Mouse (Mus musculus): ENCODE measurements at regions not wholly inside any gene's neighbourhood (a gene's known extent, or its start where the extent isn't known, plus 50 kb on each side); places are given as distances from the start of the nearest gene placed in this dataset.
A peak's percentile ranks its signal among the peaks of the same experiment; 100 is the strongest.

DNA sequence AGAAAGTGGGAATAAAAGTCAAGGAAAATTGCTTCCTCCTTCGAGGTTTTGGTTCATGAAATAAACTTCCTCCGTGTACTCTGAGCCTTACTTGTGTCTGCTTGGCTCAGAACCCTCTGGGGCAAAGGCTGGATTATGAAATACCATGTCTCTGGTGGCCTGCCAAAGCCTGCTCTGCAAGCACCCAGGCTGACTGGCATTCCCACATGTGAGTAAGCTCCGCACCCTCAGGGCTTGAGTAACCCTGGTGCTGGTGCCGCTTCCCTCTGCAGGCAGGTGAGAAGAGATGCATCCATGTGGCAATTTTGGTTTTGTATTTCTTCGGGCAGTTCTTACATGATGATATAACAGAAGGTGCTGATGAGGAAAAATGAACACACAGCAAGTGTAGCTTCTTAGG lies 66.0 kb downstream of the Nr2f2 start:
- peak; percentile 38 to 54 for DNase-seq
- intact Hi-C loops (cut with DNase I): no loop called here

- intact Hi-C loops (cut with DNase I): no loop called here
- no peak for DNase-seq
Measured at GRCm38 (mm10) chr7:70291431-70291830, 75.1 kb downstream of the Nr2f2 start.

- intact Hi-C loops (cut with DNase I): no loop called here
- no peak for DNase-seq
Measured at GRCm38 (mm10) chr7:70290733-70291320, 75.7 kb downstream of the Nr2f2 start.

GRCm38 (mm10) chr7:70290277-70290676 lies 76.3 kb downstream of the Nr2f2 start:
- no peak for DNase-seq
- intact Hi-C loops (cut with DNase I): no loop called here

- DNase-seq: no peak
- intact Hi-C loops (cut with DNase I): loop anchor here (5.0 kb wide), 1 partner anchor 44 kb away; no protein-coding TSS in a partner anchor
Measured at GRCm38 (mm10) chr7:70288621-70289020, 77.9 kb downstream of the Nr2f2 start.

GRCm38 (mm10) chr7:70287891-70288421 lies 78.6 kb downstream of the Nr2f2 start:
- DNase-seq: no peak
- intact Hi-C loops (cut with DNase I): loop anchor here (5.0 kb wide), 1 partner anchor 44 kb away; no protein-coding TSS in a partner anchor

DNA sequence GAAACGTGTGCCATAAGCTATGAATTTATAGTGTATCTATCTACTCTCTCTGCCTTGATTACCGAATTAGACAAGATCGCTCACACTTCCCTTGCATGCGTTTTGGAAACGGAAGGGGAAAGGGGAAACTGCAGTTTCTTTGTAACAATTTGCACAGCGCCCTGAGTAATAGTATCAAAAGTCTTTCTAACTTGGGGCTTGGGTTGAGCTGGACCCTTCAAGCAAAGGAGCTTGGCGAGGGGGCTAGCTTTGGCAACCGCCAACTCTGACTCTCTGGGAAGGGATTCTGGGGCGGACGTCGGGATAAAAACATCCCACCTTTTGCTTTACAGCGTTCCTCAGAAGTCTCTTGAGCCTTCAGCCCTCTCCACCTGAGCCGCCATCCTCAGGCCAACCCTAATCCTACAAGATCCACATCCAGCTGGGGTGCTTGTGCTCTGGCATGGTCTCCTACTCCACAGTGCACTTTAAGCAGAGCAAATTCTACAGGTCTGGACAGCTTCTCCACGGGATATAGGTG lies 79.6 kb downstream of the Nr2f2 start:
- no peak for DNase-seq
- intact Hi-C loops (cut with DNase I): loop anchor here (5.0 kb wide), 1 partner anchor 45 kb away; no protein-coding TSS in a partner anchor

DNA sequence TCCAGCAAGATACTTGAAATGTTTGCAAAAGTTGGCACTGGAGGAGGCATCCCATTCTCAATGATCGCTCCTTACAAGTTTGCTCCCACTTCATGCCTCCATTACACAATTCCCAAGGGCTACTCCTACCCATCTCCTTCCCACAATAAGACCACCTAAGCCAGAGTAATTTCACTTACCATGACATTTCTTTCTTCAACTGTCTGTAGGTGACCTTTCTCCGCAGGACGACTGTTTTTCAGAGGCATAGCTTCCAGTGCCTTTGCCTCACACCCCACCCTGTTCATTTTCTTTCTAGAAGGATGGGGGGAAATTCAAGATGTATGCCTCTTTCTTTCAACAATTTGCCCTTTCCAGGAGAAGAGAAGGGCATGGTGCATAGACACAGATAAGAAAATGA lies 81.2 kb downstream of the Nr2f2 start:
- DNase-seq: no peak
- intact Hi-C loops (cut with DNase I): loop anchor here (5.0 kb wide), 1 partner anchor 47 kb away; no protein-coding TSS in a partner anchor

- intact Hi-C loops (cut with DNase I): no loop called here
- DNase-seq: no peak
Measured at GRCm38 (mm10) chr7:70283836-70284235, 82.7 kb downstream of the Nr2f2 start.

DNA sequence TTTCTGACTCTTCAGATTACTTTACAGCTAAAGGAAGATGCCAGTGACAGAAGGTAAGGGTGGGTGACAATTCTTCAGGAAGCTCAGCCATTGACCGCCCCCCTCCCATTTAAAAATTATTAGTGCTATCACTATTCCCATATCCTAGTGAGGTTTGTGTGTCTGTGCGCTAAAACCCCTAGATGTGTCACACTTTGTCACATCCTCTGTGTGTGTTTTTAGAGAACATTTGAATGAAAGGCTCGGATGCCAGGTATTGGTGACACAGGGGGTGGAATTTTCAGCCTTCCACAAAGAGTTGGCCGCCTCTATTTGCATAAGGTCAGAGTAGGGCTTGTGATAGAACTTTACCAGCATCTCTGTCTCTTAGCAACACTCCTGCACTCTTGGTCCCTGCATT lies 83.4 kb downstream of the Nr2f2 start:
- no peak for DNase-seq
- intact Hi-C loops (cut with DNase I): no loop called here

DNA sequence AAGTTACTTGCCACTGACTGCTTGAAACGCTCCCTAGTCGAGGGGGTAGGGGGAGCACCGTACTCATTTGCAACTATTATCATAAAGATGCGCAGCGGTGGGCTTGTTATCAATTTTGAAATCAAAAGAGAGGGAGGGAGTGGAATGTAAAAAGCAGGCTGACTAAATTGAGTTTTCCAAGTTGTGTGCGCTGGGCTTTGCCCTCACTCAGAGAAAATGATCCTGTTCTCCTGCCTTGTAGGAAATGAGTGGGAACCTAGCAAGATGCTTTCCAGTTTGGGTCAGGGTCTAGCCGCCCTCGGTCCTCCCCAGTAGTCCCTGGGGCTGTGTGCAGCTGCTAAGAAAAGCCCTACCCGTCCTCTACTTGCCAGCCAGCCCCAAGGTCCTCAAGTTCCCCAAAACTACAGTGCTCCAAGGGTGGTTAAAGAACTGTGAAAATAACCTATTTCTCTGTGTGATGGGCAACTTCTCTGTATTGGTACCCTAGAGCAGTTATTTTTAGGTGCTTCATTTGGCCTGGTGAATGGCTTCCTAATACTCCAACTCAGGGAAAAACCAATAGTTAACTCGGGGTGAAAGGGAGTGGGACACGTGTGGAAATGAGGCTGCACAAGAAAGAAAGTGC lies 84.5 kb downstream of the Nr2f2 start:
- intact Hi-C loops (cut with DNase I): no loop called here
- DNase-seq: no peak

- DNase-seq: peak in 1 of 2 experiments; percentile 7
- intact Hi-C loops (cut with DNase I): no loop called here
Measured at GRCm38 (mm10) chr7:70281381-70281750, 85.2 kb downstream of the Nr2f2 start.

DNA sequence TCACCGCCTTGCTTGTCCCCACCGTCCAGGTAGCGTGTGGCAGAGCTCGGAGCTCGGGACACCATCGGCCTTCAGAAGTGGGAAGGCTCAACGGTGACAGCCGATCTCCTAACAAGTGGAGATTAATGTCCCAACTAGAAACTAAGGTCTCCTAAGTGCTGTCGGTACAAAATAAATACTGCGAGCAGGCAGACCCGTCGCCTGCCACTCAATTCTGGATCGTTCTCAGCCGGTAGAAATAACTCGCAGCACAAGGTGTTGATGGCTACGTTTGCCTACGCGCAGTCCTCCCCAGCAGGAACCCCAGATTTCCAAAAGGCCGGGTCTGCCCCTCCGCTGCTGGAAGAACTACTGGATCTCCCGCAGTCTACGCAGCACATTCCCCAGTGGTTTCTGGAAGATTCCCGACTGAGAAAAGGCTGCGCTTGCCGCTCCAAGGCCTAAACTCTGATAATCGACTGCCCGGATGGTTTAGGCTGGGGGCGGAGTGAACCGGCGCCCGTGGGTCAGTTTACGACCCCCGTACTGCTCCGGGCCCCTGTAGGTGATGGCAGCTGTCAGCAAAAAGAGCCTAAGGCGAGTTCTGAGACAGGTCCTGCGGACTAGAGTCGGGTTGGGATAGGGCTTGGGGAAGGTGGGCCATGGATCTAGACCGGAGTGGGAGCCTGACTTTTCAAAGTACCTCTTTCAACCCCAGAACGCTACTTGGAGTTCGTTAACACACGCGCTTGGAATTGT lies 85.7 kb downstream of the Nr2f2 start:
- DNase-seq: peak; percentile 21 to 22
- intact Hi-C loops (cut with DNase I): no loop called here

- intact Hi-C loops (cut with DNase I): no loop called here
- peak in 1 of 2 experiments; percentile 8 for DNase-seq
Measured at GRCm38 (mm10) chr7:70279927-70280642, 86.5 kb downstream of the Nr2f2 start.

GRCm38 (mm10) chr7:70279101-70279500 lies 87.4 kb downstream of the Nr2f2 start:
- DNase-seq: no peak
- intact Hi-C loops (cut with DNase I): no loop called here

GRCm38 (mm10) chr7:70276078-70276477 lies 90.5 kb downstream of the Nr2f2 start:
- intact Hi-C loops (cut with DNase I): no loop called here

GRCm38 (mm10) chr7:70274312-70274711 lies 92.2 kb downstream of the Nr2f2 start:
- intact Hi-C loops (cut with DNase I): no loop called here
- no peak for DNase-seq

More at GRCm38 (mm10) chr7:70276078-70276477, 90.5 kb downstream of the Nr2f2 start:
- no peak for DNase-seq

- intact Hi-C loops (cut with DNase I): no loop called here
Measured at GRCm38 (mm10) chr7:70267075-70267474, 99.5 kb downstream of the Nr2f2 start.

DNA sequence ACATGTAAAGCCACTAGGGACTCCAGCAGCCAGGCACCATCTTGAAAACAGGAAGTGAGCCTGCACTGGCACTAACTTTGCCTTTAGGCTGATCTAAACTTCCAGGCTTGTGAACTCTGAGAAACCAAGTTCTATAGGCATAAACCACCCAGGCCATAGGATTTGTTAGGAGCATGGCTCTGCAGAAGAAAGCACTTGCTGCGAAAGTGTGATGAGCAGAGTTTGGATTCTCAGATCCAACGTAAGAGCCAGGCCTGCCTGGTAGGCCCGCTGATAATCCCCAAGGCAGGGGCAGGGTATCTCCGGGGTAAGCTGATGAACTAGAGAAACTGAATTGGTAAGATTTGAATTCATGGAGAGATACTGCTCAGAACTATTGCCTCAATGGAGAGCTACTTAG lies 109.7 kb downstream of the Nr2f2 start:
- intact Hi-C loops (cut with DNase I): no loop called here
- DNase-seq: no peak

More at GRCm38 (mm10) chr7:70267075-70267474, 99.5 kb downstream of the Nr2f2 start:
- peak; percentile 76 to 77 for DNase-seq

GRCm38 (mm10) chr7:70255072-70255471 lies 111.5 kb downstream of the Nr2f2 start:
- no peak for DNase-seq
- intact Hi-C loops (cut with DNase I): no loop called here

GRCm38 (mm10) chr7:70253275-70253674 lies 113.3 kb downstream of the Nr2f2 start:
- no peak for DNase-seq
- intact Hi-C loops (cut with DNase I): no loop called here

Measured in heart, postnatal 10 days (tissue).